8 mouse cellular contexts compared by ENCODE assay signal in the genomic region with DNA sequence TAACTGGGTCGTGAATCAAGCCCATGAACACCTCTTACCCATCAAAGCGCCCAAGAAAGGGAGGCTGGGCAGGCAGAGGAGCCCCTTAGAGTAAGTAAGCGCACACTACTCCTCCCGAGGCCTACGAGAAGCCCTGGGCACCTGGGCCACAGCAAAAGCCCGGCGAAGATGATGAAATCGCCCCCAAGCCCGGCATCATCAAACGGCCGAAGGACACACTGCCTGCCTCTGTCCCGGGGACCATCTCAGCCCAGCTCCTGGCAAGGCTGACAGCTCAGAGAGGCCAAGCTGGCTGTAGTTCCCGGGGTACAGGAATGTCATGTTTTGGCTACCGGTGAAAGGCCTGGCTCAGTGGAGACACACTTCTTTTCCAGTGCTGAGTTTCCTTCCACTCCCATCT. TPM values are rescaled to one million over a fixed set of nuclear protein-coding genes. Genes with fewer than 3 reads are reported as not detected.
A peak's percentile ranks its signal among the peaks of the same experiment; 100 is the strongest.
DNase-seq lines count a peak whose midpoint lies in the region; ATAC-seq and TF ChIP-seq lines count a peak whose summit lies in the region.
"Had no signal": no experiment of that assay in that cellular context is flagged by ENCODE, and none has a peak within 500 bp of the region (broad histone marks: within the 10 kb centered on the region; RNA-seq: fewer than 3 reads in every experiment).

No protein-coding gene starts in this region.

- peak overlapping the region; percentile 75 for H3K27ac ChIP-seq in layer of hippocampus, adult 2 months
- H3K27ac ChIP-seq in embryonic facial prominence, embryonic 10.5 days (replicated peaks), result 0 out of 2 replicates have a peak overlapping the region, but pooled peaks have one; percentile 24
- H3K27ac ChIP-seq in hindbrain, embryonic 14.5 days, result 0 out of 2 replicates have a peak overlapping the region, but pooled peaks have one; percentile 26

- no peaks in the 10 kb centered on the region for H3K9me3 ChIP-seq in embryonic facial prominence, embryonic 10.5 days
- H3K9me3 ChIP-seq in hindbrain, embryonic 14.5 days (ENCODE audit: control insufficient read depth, low read length), result no peaks in the 10 kb centered on the region

- H3K36me3 ChIP-seq in embryonic facial prominence, embryonic 10.5 days (replicated peaks), result peaks cover 99% of the 10 kb centered on the region
- no peaks in the 10 kb centered on the region for H3K36me3 ChIP-seq in hindbrain, embryonic 14.5 days (replicated peaks; ENCODE audit: control insufficient read depth, insufficient read depth)

- H3K4me3 ChIP-seq in layer of hippocampus, adult 2 months, result no peak overlapping the region
- no peak overlapping the region for H3K4me3 ChIP-seq in embryonic facial prominence, embryonic 10.5 days
- H3K4me3 ChIP-seq in hindbrain, embryonic 14.5 days (replicated peaks; ENCODE audit: low read length), result no peak overlapping the region

- 76% methylated on average over 14 of the region's 14 CpGs for WGBS in embryonic facial prominence, embryonic 10.5 days
- WGBS in hindbrain, embryonic 14.5 days, result 71% methylated on average over 14 of the region's 14 CpGs

- no peak for ATAC-seq in hindbrain, embryonic 14.5 days (ENCODE audit: low FRiP score)
- ATAC-seq: Patski had no signal

- H3K27me3 ChIP-seq in embryonic facial prominence, embryonic 10.5 days (replicated peaks; ENCODE audit: low read depth, poor library complexity, severe bottlenecking), result no peaks in the 10 kb centered on the region
- no peaks in the 10 kb centered on the region for H3K27me3 ChIP-seq in hindbrain, embryonic 14.5 days (ENCODE audit: control insufficient read depth, insufficient read depth, low read length)
- H3K27me3 ChIP-seq: Patski had no signal

- H3K9ac ChIP-seq in hindbrain, embryonic 14.5 days, result no peak overlapping the region

- DNase-seq in layer of hippocampus, adult 2 months (ENCODE audit: low spot score in 2 of 2), result no peak
- DNase-seq in layer of hippocampus, adult 9-10 months (ENCODE audit: low spot score), result no peak
- DNase-seq in adrenal gland, postnatal 14 days, result peak; percentile 79
- no peak for DNase-seq in embryonic facial prominence, embryonic 10.5 days (ENCODE audit: low spot score)
- no peak for DNase-seq in hindbrain, embryonic 14.5 days (ENCODE audit: low spot score)
- no peak for DNase-seq in left cerebral cortex, adult 9 months (ENCODE audit: low spot score in 2 of 2)
- DNase-seq in thymus, adult 18-20 months, result no peak

- no peak overlapping the region for H3K4me2 ChIP-seq in hindbrain, embryonic 14.5 days (replicated peaks)

- no peak for TF ChIP-seq CTCF in layer of hippocampus, adult 2 months (conservative IDR thresholded peaks at IDR 0.05)

- peaks cover 59% of the 10 kb centered on the region for H3K4me1 ChIP-seq in embryonic facial prominence, embryonic 10.5 days
- H3K4me1 ChIP-seq in hindbrain, embryonic 14.5 days (replicated peaks; ENCODE audit: control insufficient read depth, insufficient read depth, low read length), result peaks cover 9% of the 10 kb centered on the region; the same call in 1 of the 2 replicates

RNA-seq across cellular contexts. Expression of gene Smad6, which starts 23.8 kb away (rescaled TPM):
- total RNA-seq in layer of hippocampus, adult 2 months (2021), result 1 to 10 TPM; 2.1 to 2.3 TPM
- 11.1 and 12.0 TPM in 2 replicates for total RNA-seq in adrenal gland, postnatal 14 days (2021)
- polyA plus RNA-seq in embryonic facial prominence, embryonic 10.5 days (2016; fragmentation: Nextera tagmentation; extraction: Ambion mirVana), result 7.2 and 7.3 TPM in 2 replicates
- polyA plus RNA-seq in hindbrain, embryonic 14.5 days (2014; fragmentation: Nextera tagmentation; extraction: Ambion mirVana), result 2.3 and 2.7 TPM in 2 replicates

Comparison
In these comparisons a context has a peak if more than half of its experiments do, and no peak if none do; other contexts are left out.
1. H3K27ac ChIP-seq: peak in every context shown above with its lines; median percentile 75 in layer of hippocampus, adult 2 months; 26 in hindbrain, embryonic 14.5 days; 24 in embryonic facial prominence, embryonic 10.5 days.